Mouse (Mus musculus) forebrain, embryonic 14.5 days (tissue): ENCODE results near the gene Chsy1. TPM values are rescaled to one million over a fixed set of nuclear protein-coding genes. Genes with fewer than 3 reads are reported as not detected.

Experiments
- ATAC-seq: fragments of 200-750 bp; cut with Nextera tagmentation; 2 replicates; pipeline ENCODE4 v1.8.0; 2017; ENCODE audit warnings: mild to moderate bottlenecking, moderate library complexity
- DNase-seq: peaks from one replicate; pipeline ENCODE4 v3.0.0-alpha.2; 2015; ENCODE audit warnings: low spot score
- H3K27ac ChIP-seq: fragments of 300-500 bp; sonication (generic); 2 replicates; pipeline ENCODE4 v1.5.1; 2014; ENCODE audit warnings: low read depth, mild to moderate bottlenecking, control low read depth, low read length, moderate library complexity
- H3K27me3 ChIP-seq: fragments of 300-500 bp; sonication (generic); replicated peaks from 2 replicates; pipeline ENCODE4 v1.6.1; 2014; ENCODE audit warnings: low read length, control low read depth, mixed read lengths; ENCODE audit not compliant: control insufficient read depth, insufficient read depth
- H3K36me3 ChIP-seq: fragments of 300-500 bp; sonication (generic); 2 replicates; pipeline ENCODE4 v1.6.1; 2014; ENCODE audit warnings: low read length, control low read depth; ENCODE audit not compliant: control insufficient read depth, insufficient read depth
- H3K4me1 ChIP-seq: fragments of 300-500 bp; sonication (generic); 2 replicates; pipeline ENCODE4 v1.6.1; 2014; ENCODE audit warnings: antibody characterized with exemption, low read length, control low read depth; ENCODE audit not compliant: control insufficient read depth, insufficient read depth
- H3K4me2 ChIP-seq: fragments of 300-500 bp; sonication (generic); 2 replicates; pipeline ENCODE4 v1.6.1; 2014; ENCODE audit warnings: mild to moderate bottlenecking, control low read depth, low read length
- H3K4me3 ChIP-seq: fragments of 300-500 bp; sonication (generic); 2 replicates; pipeline ENCODE4 v1.5.1; 2014; ENCODE audit warnings: low read depth, low read length, control low read depth
- H3K9ac ChIP-seq: fragments of 300-500 bp; sonication (generic); 2 replicates; pipeline ENCODE4 v1.6.1; 2014; ENCODE audit warnings: mild to moderate bottlenecking, low read length, control low read depth, moderate library complexity
- H3K9me3 ChIP-seq: fragments of 300-500 bp; sonication (generic); replicated peaks from 2 replicates; pipeline ENCODE4 v1.6.1; 2016; ENCODE audit warnings: low read length, control low read depth, mixed read lengths; ENCODE audit not compliant: control insufficient read depth
- WGBS: fragments of 180-500 bp; shearing (Covaris S2); extraction: QIAGEN DNeasy Blood & Tissue Kit; methylation state at CpG from one replicate; pipeline ENCODE4 v1.1.7; 2014; 5-methylcytosine and 5-hydroxymethylcytosine counted together
- polyA plus RNA-seq: library from polyadenylated mRNA; unstranded; fragments of >200 nt; fragmentation: Nextera tagmentation; extraction: Ambion mirVana; gene quantifications from 2 replicates; pipeline ENCODE4 v1.2.1, GENCODE M21; 2014

The Chsy1 gene
- polyA plus RNA-seq, 1 experiment from 2014 or later = 17.8 TPM

GRCm38 (mm10) chr7:66087652-66088051 is 21.7 kb upstream of the Chsy1 start:
- Histone ChIP-seq H3K9me3 (no peaks in the 10 kb centered on the region), H3K9ac (no peak overlapping the region), H3K4me2 (no peak overlapping the region), H3K27me3 (no peaks in the 10 kb centered on the region), H3K36me3 (peaks cover 91% of the 10 kb centered on the region), H3K4me3 (no peak overlapping the region), H3K27ac (no peak overlapping the region), H3K4me1 (no peaks in the 10 kb centered on the region)
- DNase-seq (no peak), ATAC-seq (no peak)
- 88% methylated on average over 4 of the region's 4 CpGs for WGBS

GRCm38 (mm10) chr7:66088077-66088476 is 21.2 kb upstream of the Chsy1 start:
- H3K9ac ChIP-seq = no peak overlapping the region
- H3K4me2 ChIP-seq = no peak overlapping the region
- H3K4me1 ChIP-seq = no peaks in the 10 kb centered on the region
- no peak overlapping the region for H3K4me3 ChIP-seq
- ATAC-seq = no peak
- peaks cover 89% of the 10 kb centered on the region for H3K36me3 ChIP-seq
- 92% methylated on average over 2 of the region's 2 CpGs for WGBS
- H3K9me3 ChIP-seq = no peaks in the 10 kb centered on the region
- no peaks in the 10 kb centered on the region for H3K27me3 ChIP-seq
- no peak overlapping the region for H3K27ac ChIP-seq
- DNase-seq = no peak

- no peaks in the 10 kb centered on the region for H3K4me1 ChIP-seq
- ATAC-seq (no peak), DNase-seq (no peak)
- no peaks in the 10 kb centered on the region for H3K9me3 ChIP-seq
- no peak overlapping the region for H3K9ac ChIP-seq
- no peak overlapping the region for H3K4me2 ChIP-seq
- no peaks in the 10 kb centered on the region for H3K27me3 ChIP-seq
- peaks cover 63% of the 10 kb centered on the region for H3K36me3 ChIP-seq
- WGBS = 77% methylated on average over 11 of the region's 11 CpGs
- no peak overlapping the region for H3K27ac ChIP-seq
- H3K4me3 ChIP-seq = no peak overlapping the region
Measured at GRCm38 (mm10) chr7:66090676-66091190, 18.6 kb upstream of the Chsy1 start.

DNA sequence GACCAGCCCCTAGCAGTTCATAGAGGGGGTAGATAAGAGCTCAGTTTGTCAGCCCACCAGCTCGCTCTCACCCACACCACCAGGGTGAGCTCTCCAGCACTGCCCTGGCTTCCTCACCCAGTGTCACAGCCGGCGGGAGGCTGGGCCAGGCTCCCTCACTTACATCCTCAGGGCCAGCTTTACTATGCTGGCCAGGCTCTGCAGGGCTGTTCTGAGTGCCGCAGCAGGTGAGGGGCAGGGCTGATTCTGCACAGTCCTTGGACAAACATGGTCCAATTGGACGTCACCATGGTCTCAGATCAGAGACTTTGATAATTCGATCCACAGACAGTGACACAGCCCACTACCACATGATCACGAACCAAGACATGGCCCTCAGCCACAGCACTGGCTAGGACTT is 17.8 kb upstream of the Chsy1 start:
- H3K27me3 ChIP-seq = no peaks in the 10 kb centered on the region
- no peak overlapping the region for H3K4me2 ChIP-seq
- no peaks in the 10 kb centered on the region for H3K9me3 ChIP-seq
- H3K4me1 ChIP-seq = no peaks in the 10 kb centered on the region
- no peak overlapping the region for H3K27ac ChIP-seq
- no peak for ATAC-seq
- no peak for DNase-seq
- H3K9ac ChIP-seq = no peak overlapping the region
- no peak overlapping the region for H3K4me3 ChIP-seq
- H3K36me3 ChIP-seq = peaks cover 54% of the 10 kb centered on the region
- 89% methylated on average over 7 of the region's 7 CpGs for WGBS

DNA sequence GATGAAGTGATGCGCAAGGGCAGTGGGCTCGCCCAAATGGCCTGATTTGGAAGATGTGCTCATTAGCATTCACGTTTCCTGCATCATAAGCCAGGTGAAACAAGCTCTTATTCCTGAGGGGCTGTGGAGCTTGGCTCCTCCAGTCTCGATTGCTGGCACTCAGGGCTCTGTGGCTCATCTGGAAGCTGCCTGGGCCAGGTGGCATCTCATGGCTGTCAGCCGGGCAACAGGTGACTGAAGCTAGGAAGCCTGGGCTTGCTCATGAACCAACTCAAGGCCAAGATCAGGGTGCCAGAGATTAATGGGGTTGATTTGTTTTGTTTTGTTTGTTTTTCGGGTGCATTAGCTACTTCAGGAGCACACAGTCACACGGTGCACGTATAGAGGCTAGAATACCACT is 16.7 kb upstream of the Chsy1 start:
- no peak for DNase-seq
- Histone ChIP-seq H3K4me1 (no peaks in the 10 kb centered on the region), H3K9ac (no peak overlapping the region), H3K9me3 (no peaks in the 10 kb centered on the region), H3K27me3 (no peaks in the 10 kb centered on the region), H3K4me2 (no peak overlapping the region), H3K27ac (no peak overlapping the region), H3K4me3 (no peak overlapping the region), H3K36me3 (peaks cover 43% of the 10 kb centered on the region)
- ATAC-seq = no peak
- 92% methylated on average over 8 of the region's 8 CpGs for WGBS

GRCm38 (mm10) chr7:66094141-66094540 is 15.2 kb upstream of the Chsy1 start:
- Histone ChIP-seq H3K4me3 (no peak overlapping the region), H3K4me2 (no peak overlapping the region), H3K36me3 (peaks cover 29% of the 10 kb centered on the region), H3K4me1 (no peaks in the 10 kb centered on the region), H3K9ac (no peak overlapping the region), H3K27me3 (no peaks in the 10 kb centered on the region), H3K9me3 (no peaks in the 10 kb centered on the region), H3K27ac (no peak overlapping the region)
- 69% methylated on average over 5 of the region's 5 CpGs for WGBS
- ATAC-seq (no peak), DNase-seq (no peak)

- no peaks in the 10 kb centered on the region for H3K27me3 ChIP-seq
- 80% methylated on average over 7 of the region's 7 CpGs for WGBS
- H3K4me2 ChIP-seq = no peak overlapping the region
- H3K4me1 ChIP-seq = no peaks in the 10 kb centered on the region
- H3K36me3 ChIP-seq = no peaks in the 10 kb centered on the region
- no peaks in the 10 kb centered on the region for H3K9me3 ChIP-seq
- no peak for DNase-seq
- no peak for ATAC-seq
- no peak overlapping the region for H3K4me3 ChIP-seq
- H3K9ac ChIP-seq = no peak overlapping the region
- no peak overlapping the region for H3K27ac ChIP-seq
Measured at GRCm38 (mm10) chr7:66098803-66099202, 10.5 kb upstream of the Chsy1 start.

GRCm38 (mm10) chr7:66101866-66102265 is 7.4 kb upstream of the Chsy1 start:
- DNase-seq = peak; percentile 75
- no peak overlapping the region for H3K9ac ChIP-seq

DNA sequence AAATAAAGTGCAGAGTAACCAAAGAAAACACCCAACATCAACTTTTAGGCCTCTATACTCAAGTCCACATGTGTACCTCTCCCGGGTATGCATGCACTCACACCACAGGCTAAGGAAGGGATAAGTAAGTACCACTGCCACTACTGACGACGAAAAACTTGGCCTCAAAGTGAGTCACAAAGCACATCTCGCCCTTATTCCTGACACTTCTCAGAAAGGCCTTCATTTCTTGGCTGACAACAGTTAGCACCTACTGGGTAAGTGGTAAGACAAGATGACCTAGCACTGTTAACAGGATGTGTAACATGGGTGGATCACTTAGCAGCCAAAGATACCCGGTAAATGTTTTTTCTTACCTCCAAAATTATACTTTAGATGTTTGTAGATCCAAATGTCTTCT is 4.8 kb upstream of the Chsy1 start:
- Histone ChIP-seq H3K27ac (no peak overlapping the region), H3K4me1 (no peaks in the 10 kb centered on the region), H3K36me3 (no peaks in the 10 kb centered on the region), H3K4me2 (no peak overlapping the region), H3K27me3 (0 out of 2 replicates have a peak, but pooled peaks cover 4% of the 10 kb centered on the region), H3K9me3 (no peaks in the 10 kb centered on the region), H3K4me3 (no peak overlapping the region), H3K9ac (no peak overlapping the region)
- WGBS = 90% methylated on average over 5 of the region's 5 CpGs
- ATAC-seq (no peak), DNase-seq (no peak)

More at GRCm38 (mm10) chr7:66101866-66102265, 7.4 kb upstream of the Chsy1 start:
- no peaks in the 10 kb centered on the region for H3K4me1 ChIP-seq
- no peaks in the 10 kb centered on the region for H3K36me3 ChIP-seq
- H3K27ac ChIP-seq = no peak overlapping the region
- no peak for ATAC-seq
- H3K4me3 ChIP-seq = no peak overlapping the region
- WGBS = 7% methylated on average over 4 of the region's 4 CpGs
- H3K4me2 ChIP-seq = no peak overlapping the region
- H3K27me3 ChIP-seq = no peaks in the 10 kb centered on the region
- H3K9me3 ChIP-seq = no peaks in the 10 kb centered on the region
